Mouse (Mus musculus) adrenal gland, postnatal 25 days (tissue): ENCODE measurements around the gene Ccdc187. TPM values are rescaled to one million over a fixed set of nuclear protein-coding genes. Genes with fewer than 3 reads are reported as not detected.

Experiments
- DNase-seq: peaks from one replicate; pipeline ENCODE4 v3.0.0; 2021; ENCODE audit warnings: mixed read lengths
- total RNA-seq: library from RNA; stranded (reverse); gene quantifications from 2 replicates; pipeline ENCODE4 v1.2.3, GENCODE M21; 2021

Gene Ccdc187
- total RNA-seq, 1 experiment from 2014 or later: 1.5 TPM

- no peak for DNase-seq
Measured at GRCm38 (mm10) chr2:26316576-26317246, 22.4 kb upstream of the Ccdc187 start.

GRCm38 (mm10) chr2:26315925-26316311 is 21.6 kb upstream of the Ccdc187 start:
- peak; percentile 42 for DNase-seq

GRCm38 (mm10) chr2:26315072-26315924 is 20.9 kb upstream of the Ccdc187 start, which contains the start of gene Gpsm1:
Gene Gpsm1 (plus strand): TSS chr2:26315515.
- peak; percentile 83 for DNase-seq

GRCm38 (mm10) chr2:26314281-26315071 is 20.1 kb upstream of the Ccdc187 start:
- no peak for DNase-seq

GRCm38 (mm10) chr2:26313394-26313793 is 19.0 kb upstream of the Ccdc187 start:
- DNase-seq: no peak

GRCm38 (mm10) chr2:26312812-26313211 is 18.5 kb upstream of the Ccdc187 start:
- no peak for DNase-seq

GRCm38 (mm10) chr2:26311936-26312335 is 17.6 kb upstream of the Ccdc187 start:
- no peak for DNase-seq

GRCm38 (mm10) chr2:26309739-26310138 is 15.4 kb upstream of the Ccdc187 start:
- DNase-seq: no peak

- no peak for DNase-seq
Measured at GRCm38 (mm10) chr2:26306702-26307101, 12.3 kb upstream of the Ccdc187 start.

GRCm38 (mm10) chr2:26305555-26305954 is 11.2 kb upstream of the Ccdc187 start:
- no peak for DNase-seq

- no peak for DNase-seq
Measured at GRCm38 (mm10) chr2:26304711-26305110, 10.4 kb upstream of the Ccdc187 start.

GRCm38 (mm10) chr2:26302005-26302503 is 7.7 kb upstream of the Ccdc187 start:
- DNase-seq: no peak

- peak; percentile 84 for DNase-seq
Measured at GRCm38 (mm10) chr2:26300808-26301174, 6.4 kb upstream of the Ccdc187 start.

- DNase-seq: peak; percentile 68
Measured at GRCm38 (mm10) chr2:26300161-26300807, 5.9 kb upstream of the Ccdc187 start.

- DNase-seq: no peak
Measured at GRCm38 (mm10) chr2:26299336-26299735, 5.0 kb upstream of the Ccdc187 start.

GRCm38 (mm10) chr2:26298856-26299230 is 4.5 kb upstream of the Ccdc187 start:
- DNase-seq: no peak

- DNase-seq: peak; percentile 29
Measured at GRCm38 (mm10) chr2:26298208-26298855, 4.0 kb upstream of the Ccdc187 start.

- no peak for DNase-seq
Measured at GRCm38 (mm10) chr2:26296606-26297195, 2.3 kb upstream of the Ccdc187 start.

- no peak for DNase-seq
Measured at GRCm38 (mm10) chr2:26290133-26290532, 4.2 kb downstream of the Ccdc187 start.

GRCm38 (mm10) chr2:26286391-26286790 is 8.0 kb downstream of the Ccdc187 start:
- no peak for DNase-seq

- DNase-seq: peak; percentile 35
Measured at GRCm38 (mm10) chr2:26285804-26286203, 8.6 kb downstream of the Ccdc187 start.
